Mouse (Mus musculus) intestine, embryonic 16.5 days (tissue): Measurements from ENCODE around the gene Ppp1r3e. TPM values are rescaled to one million over a fixed set of nuclear protein-coding genes. Genes with fewer than 3 reads are reported as not detected.

Source experiments
- ATAC-seq: fragments of 200-750 bp; cut with Nextera tagmentation; 2 replicates; pipeline ENCODE4 v1.8.0; 2017; ENCODE audit warnings: moderate TSS enrichment, moderate library complexity
- H3K27ac ChIP-seq: fragments of 300-500 bp; sonication (generic); 2 replicates; pipeline ENCODE4 v1.5.1; 2014; ENCODE audit warnings: mild to moderate bottlenecking, low read length
- H3K27me3 ChIP-seq: fragments of 300-500 bp; sonication (generic); replicated peaks from 2 replicates; pipeline ENCODE4 v1.6.1; 2014; ENCODE audit warnings: low read length, control low read depth, mixed read lengths; ENCODE audit not compliant: control insufficient read depth, insufficient read depth
- H3K36me3 ChIP-seq: fragments of 300-500 bp; sonication (generic); 2 replicates; pipeline ENCODE4 v1.6.1; 2014; ENCODE audit warnings: low read length, control low read depth; ENCODE audit not compliant: control insufficient read depth, insufficient read depth
- H3K4me1 ChIP-seq: fragments of 300-500 bp; sonication (generic); 2 replicates; pipeline ENCODE4 v1.6.1; 2014; ENCODE audit warnings: low read length, control low read depth, mixed read lengths; ENCODE audit not compliant: control insufficient read depth, insufficient read depth
- H3K4me2 ChIP-seq: fragments of 300-500 bp; sonication (generic); 2 replicates; pipeline ENCODE4 v1.6.1; 2014; ENCODE audit warnings: low read depth, low read length, control low read depth
- H3K4me3 ChIP-seq: fragments of 300-500 bp; sonication (generic); 2 replicates; pipeline ENCODE4 v1.5.1; 2014; ENCODE audit warnings: mild to moderate bottlenecking, low read length
- H3K9ac ChIP-seq: fragments of 300-500 bp; sonication (generic); 2 replicates; pipeline ENCODE4 v1.6.1; 2014; ENCODE audit warnings: low read depth, low read length
- H3K9me3 ChIP-seq: fragments of 300-500 bp; sonication (generic); 2 replicates; pipeline ENCODE4 v1.6.1; 2016; ENCODE audit warnings: low read length, control low read depth; ENCODE audit not compliant: control insufficient read depth
- WGBS: fragments of 180-500 bp; shearing (Covaris S2); extraction: QIAGEN DNeasy Blood & Tissue Kit; methylation state at CpG from one replicate; pipeline ENCODE4 v1.1.7; 2014; 5-methylcytosine and 5-hydroxymethylcytosine counted together
- polyA plus RNA-seq: library from polyadenylated mRNA; unstranded; fragments of >200 nt; fragmentation: Nextera tagmentation; extraction: Ambion mirVana; gene quantifications from 2 replicates; pipeline ENCODE4 v1.2.1, GENCODE M21; 2015

Ppp1r3e gene
- polyA plus RNA-seq, 1 experiment from 2014 or later, result 1.4 TPM

DNA sequence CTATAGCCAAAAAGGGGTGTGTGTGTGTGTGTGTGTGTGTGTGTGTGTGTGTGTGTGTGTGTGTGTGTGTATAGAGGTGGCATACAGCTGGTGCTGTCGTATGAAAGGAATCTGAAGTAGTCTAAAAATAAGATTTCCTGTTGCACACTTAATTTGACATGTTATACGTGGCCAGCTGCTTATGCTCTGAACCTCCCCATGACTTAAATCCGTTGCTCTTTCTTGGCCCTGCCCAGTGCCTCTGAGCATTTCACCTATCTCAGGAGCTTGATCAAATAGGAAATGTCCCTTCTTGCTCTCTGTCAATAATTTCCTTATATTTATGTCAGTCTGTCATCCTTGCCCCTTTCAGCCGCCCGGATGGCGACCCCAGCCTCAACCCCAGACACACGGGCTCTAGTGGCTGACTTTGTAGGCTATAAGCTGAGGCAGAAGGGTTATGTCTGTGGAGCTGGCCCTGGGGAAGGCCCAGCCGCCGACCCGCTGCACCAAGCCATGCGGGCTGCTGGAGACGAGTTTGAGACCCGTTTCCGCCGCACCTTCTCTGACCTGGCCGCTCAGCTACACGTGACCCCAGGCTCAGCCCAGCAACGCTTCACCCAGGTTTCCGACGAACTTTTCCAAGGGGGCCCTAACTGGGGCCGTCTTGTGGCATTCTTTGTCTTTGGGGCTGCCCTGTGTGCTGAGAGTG, 6.8 kb upstream of the Ppp1r3e start:
- Histone ChIP-seq H3K4me2 (peak overlapping the region; percentile 77), H3K9me3 (no peaks in the 10 kb centered on the region), H3K4me3 (peak overlapping the region; percentile 66), H3K36me3 (peaks cover 4% of the 10 kb centered on the region; the same call in 1 of the 2 replicates), H3K9ac (peak overlapping the region; percentile 84), H3K27me3 (no peaks in the 10 kb centered on the region), H3K27ac (peak overlapping the region; percentile 93), H3K4me1 (peaks cover 21% of the 10 kb centered on the region)
- peak; percentile 22; the same call in 1 of the 2 replicates for ATAC-seq
- 13% methylated on average over 21 of the region's 21 CpGs for WGBS

DNA sequence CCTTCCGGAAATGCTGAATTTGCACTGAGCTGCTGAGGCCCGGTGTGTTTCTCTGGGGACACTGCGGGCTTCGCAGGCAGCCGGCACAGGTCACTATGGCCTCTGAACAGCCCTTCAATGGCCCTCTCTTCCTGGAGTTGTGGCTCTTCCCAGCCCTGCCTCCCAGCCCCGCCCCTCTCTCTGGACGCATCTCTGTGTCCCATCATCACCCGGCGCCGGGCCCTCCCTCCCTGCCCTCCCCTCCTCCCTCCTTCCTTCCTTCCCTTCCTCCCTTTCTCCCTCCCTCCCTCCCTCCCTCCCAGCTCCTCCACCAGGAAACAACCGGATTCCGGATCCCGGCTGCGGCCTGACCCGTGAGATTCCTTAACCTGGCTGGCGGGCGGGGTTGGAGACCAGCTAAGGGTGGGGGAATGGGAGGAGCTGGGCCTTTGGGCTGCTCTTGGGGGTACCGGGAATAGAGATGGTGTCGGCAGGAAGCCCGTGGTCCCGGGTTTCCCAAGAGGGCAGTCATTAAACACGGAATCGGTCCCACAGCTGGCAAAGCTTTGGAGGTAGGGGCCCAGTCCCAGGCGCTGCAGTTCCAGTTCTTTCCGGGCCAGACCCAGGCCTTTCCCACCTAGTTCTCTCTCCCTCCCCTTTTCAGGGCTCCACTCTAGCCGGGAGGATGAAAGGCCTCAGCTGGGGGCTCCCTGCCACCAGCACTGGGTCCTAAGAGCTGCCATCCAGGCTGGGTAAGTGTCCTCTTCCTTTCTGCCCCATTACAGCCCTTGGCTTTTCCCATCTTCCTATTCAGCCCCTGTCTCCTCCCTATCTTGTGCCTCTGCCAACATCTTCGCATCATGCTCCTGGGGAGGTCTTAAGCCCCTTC, 6.0 kb upstream of the Ppp1r3e start, which contains the start of the genes Bcl2l2 and Gm20521:
Bcl2l2 (plus strand) TSS at position 224 of the 868 bp plus-strand sequence.
Gm20521 (plus strand) TSS at position 288 of the 868 bp plus-strand sequence.
- H3K4me3 ChIP-seq, result peak within 1 kb of the TSS; percentile 66
- peak within 1 kb of the TSS; percentile 84 for H3K9ac ChIP-seq
- no peaks in the 10 kb centered on the region for H3K27me3 ChIP-seq
- no peaks in the 10 kb centered on the region for H3K9me3 ChIP-seq
- peak; percentile 94 for ATAC-seq
- H3K4me1 ChIP-seq, result peaks cover 21% of the 10 kb centered on the region
- peaks cover 4% of the 10 kb centered on the region; the same call in 1 of the 2 replicates for H3K36me3 ChIP-seq
- peak within 1 kb of the TSS; percentile 77 for H3K4me2 ChIP-seq
- WGBS, result under 1% methylated on average over 27 of the region's 27 CpGs
- peak within 1 kb of the TSS; percentile 95 for H3K27ac ChIP-seq

DNA sequence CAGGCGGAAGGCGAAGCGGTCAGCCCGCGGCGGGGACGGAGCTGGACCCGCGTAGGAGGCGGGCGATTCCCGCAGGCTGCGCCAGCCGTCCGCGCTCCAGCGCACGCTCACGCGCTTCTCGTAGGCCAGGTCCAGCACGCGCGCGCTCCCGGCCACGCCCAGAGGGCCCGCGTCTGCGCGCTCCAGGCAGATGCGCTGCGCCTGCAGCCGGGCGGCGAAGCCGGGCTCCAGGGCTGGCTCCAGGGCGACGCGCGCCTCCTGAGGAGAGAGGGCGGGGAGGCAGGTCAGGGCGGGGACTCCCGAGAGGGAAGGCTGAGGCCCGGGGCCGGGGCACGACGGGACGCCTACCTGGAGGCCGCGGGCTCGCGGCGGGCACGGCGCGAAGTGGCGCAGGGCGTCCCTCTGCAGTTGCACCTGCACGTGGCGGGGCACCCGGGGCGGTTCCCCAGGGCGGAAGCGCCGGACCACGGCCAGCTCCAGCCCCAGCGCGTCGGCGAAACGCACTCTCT, 757 bp downstream of the Ppp1r3e start:
- Histone ChIP-seq H3K27me3 (no peaks in the 10 kb centered on the region), H3K27ac (peak overlapping the region; percentile 88), H3K9ac (peak overlapping the region; percentile 81), H3K9me3 (no peaks in the 10 kb centered on the region), H3K4me2 (peak overlapping the region; percentile 94), H3K4me1 (peaks cover 12% of the 10 kb centered on the region), H3K4me3 (peak overlapping the region; percentile 82), H3K36me3 (no peaks in the 10 kb centered on the region)
- under 1% methylated on average over 64 of the region's 72 CpGs for WGBS
- ATAC-seq, result peak; percentile 94

DNA sequence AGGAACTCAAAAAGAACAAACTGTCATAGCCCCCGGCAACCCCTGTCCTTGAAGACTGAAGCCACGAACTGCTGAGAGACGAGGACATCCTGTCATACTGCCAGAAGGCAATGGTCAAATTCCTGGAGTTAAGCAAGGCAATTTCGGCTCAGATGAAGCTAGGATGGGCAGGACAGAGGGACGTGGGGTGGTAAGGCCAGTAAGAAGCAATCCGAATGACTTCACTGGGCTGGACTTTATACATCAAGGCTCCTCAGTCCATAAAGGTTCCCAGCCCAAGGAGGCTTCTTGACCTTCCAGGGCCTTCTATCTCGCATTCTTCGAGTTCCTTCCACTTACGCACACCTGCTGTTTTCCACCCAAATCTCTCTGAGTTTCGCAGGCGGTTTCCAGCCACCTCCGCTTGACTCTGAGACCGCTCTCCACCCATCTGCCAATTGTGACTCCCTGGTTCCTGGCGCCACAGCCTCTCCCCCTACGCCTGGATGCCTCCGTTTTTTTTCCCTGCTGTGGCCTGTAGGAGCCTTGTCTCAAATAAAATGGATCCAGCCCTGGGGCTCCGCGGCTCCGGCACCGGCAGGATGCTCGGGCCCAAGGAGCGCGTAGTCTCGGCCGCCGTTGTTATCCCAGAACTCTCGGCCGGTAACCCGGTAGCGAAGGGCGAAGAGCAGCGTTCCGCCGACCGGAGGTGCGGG, 1.4 kb downstream of the Ppp1r3e start:
- H3K36me3 ChIP-seq, result no peaks in the 10 kb centered on the region
- WGBS, result 2% methylated on average over 36 of the region's 36 CpGs
- H3K27ac ChIP-seq, result peak overlapping the region; percentile 88
- H3K4me2 ChIP-seq, result peak overlapping the region; percentile 94
- H3K9ac ChIP-seq, result peak overlapping the region; percentile 81
- peaks cover 12% of the 10 kb centered on the region for H3K4me1 ChIP-seq
- H3K4me3 ChIP-seq, result peak overlapping the region; percentile 82
- H3K27me3 ChIP-seq, result no peaks in the 10 kb centered on the region
- peak; percentile 32; the same call in 1 of the 2 replicates for ATAC-seq
- no peaks in the 10 kb centered on the region for H3K9me3 ChIP-seq

GRCm38 (mm10) chr14:54874165-54874564, 3.2 kb downstream of the Ppp1r3e start:
- H3K27me3 ChIP-seq, result no peaks in the 10 kb centered on the region
- peaks cover 12% of the 10 kb centered on the region for H3K4me1 ChIP-seq
- no peak overlapping the region for H3K4me2 ChIP-seq
- H3K27ac ChIP-seq, result no peak overlapping the region
- no peak overlapping the region for H3K4me3 ChIP-seq
- no peaks in the 10 kb centered on the region for H3K9me3 ChIP-seq
- WGBS, result 86% methylated on average over 3 of the region's 3 CpGs
- no peak overlapping the region for H3K9ac ChIP-seq
- ATAC-seq, result no peak
- H3K36me3 ChIP-seq, result no peaks in the 10 kb centered on the region

DNA sequence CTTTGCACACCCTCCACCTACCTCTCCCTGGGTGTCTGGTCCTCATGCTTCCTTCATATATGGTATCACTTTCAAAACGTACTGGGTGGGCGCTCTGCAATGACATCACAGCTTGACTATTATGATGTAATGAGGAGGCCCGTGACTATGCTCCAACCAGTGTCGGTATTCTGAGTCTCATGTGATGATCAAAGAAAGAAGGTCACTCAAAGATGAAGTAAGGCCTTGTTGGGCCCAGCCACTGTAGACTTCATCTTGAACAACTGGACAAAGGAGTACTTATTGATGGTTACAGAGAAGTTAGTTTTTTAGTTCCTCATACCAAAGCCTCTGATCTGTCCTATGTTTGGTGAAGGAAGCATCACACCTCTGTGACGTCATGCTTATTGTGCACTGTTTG, 6.5 kb downstream of the Ppp1r3e start, which contains the start of gene Homez:
Homez (minus strand) TSS at position 101 of the 400 bp plus-strand sequence.
- H3K27ac ChIP-seq, result no peak within 1 kb of the TSS
- peaks cover 12% of the 10 kb centered on the region for H3K4me1 ChIP-seq
- no peak within 1 kb of the TSS for H3K4me2 ChIP-seq
- no peak within 1 kb of the TSS for H3K9ac ChIP-seq
- no peaks in the 10 kb centered on the region for H3K36me3 ChIP-seq
- no peaks in the 10 kb centered on the region for H3K27me3 ChIP-seq
- no peak for ATAC-seq
- no peak within 1 kb of the TSS for H3K4me3 ChIP-seq
- H3K9me3 ChIP-seq, result no peaks in the 10 kb centered on the region
- 88% methylated on average over 5 of the region's 5 CpGs for WGBS

GRCm38 (mm10) chr14:54868026-54868425, 9.3 kb downstream of the Ppp1r3e start:
- WGBS, result 82% methylated on average over 4 of the region's 4 CpGs
- Histone ChIP-seq H3K27me3 (no peaks in the 10 kb centered on the region), H3K4me2 (no peak overlapping the region), H3K36me3 (no peaks in the 10 kb centered on the region), H3K27ac (no peak overlapping the region), H3K9me3 (no peaks in the 10 kb centered on the region), H3K4me1 (peaks cover 5% of the 10 kb centered on the region; the same call in 1 of the 2 replicates), H3K9ac (no peak overlapping the region), H3K4me3 (no peak overlapping the region)
- no peak for ATAC-seq

GRCm38 (mm10) chr14:54866936-54867335, 10.4 kb downstream of the Ppp1r3e start:
- Histone ChIP-seq H3K4me3 (no peak overlapping the region), H3K4me2 (no peak overlapping the region), H3K9me3 (no peaks in the 10 kb centered on the region), H3K4me1 (peaks cover 2% of the 10 kb centered on the region; the same call in 1 of the 2 replicates), H3K27me3 (no peaks in the 10 kb centered on the region), H3K9ac (no peak overlapping the region), H3K27ac (no peak overlapping the region), H3K36me3 (no peaks in the 10 kb centered on the region)
- 55% methylated on average over 5 of the region's 5 CpGs for WGBS
- no peak for ATAC-seq
